Mouse (Mus musculus) ES-E14 (cell line): Measurements from ENCODE around the gene Cd69. TPM values are rescaled to one million over a fixed set of nuclear protein-coding genes. Genes with fewer than 3 reads are reported as not detected.

Experiments
- DNase-seq: peaks from one replicate; pipeline ENCODE4 v3.0.0-alpha.2; 2013; ENCODE audit warnings: low read depth, low spot score
- H3K27ac ChIP-seq: 2 replicates; pipeline ENCODE4 v1.5.1; 2012; ENCODE audit warnings: low read depth, mild to moderate bottlenecking, low read length, moderate library complexity, mixed read lengths; ENCODE audit not compliant: poor library complexity, insufficient read depth, severe bottlenecking
- H3K36me3 ChIP-seq: 2 replicates; pipeline ENCODE4 v1.6.1; 2012; ENCODE audit warnings: mild to moderate bottlenecking, low read length, moderate library complexity, mixed read lengths; ENCODE audit not compliant: control insufficient read depth, poor library complexity, insufficient read depth, severe bottlenecking
- H3K4me1 ChIP-seq, 2 experiments: fragments of 150-350 bp in 1 of 2; sonication (generic) in 1 of 2; 2 replicates each; pipeline ENCODE4 v1.6.1; 2012; ENCODE audit warnings: low read length in 2 of 2, mild to moderate bottlenecking in 1 of 2, mixed read lengths in 1 of 2; ENCODE audit not compliant: control insufficient read depth in 2 of 2, insufficient read depth in 2 of 2, poor library complexity in 1 of 2
- H3K4me3 ChIP-seq, 2 experiments: fragments of 150-350 bp in 1 of 2; sonication (generic) in 1 of 2; 2 replicates each; pipeline ENCODE4 v1.5.1; 2012; ENCODE audit warnings: low read length in 2 of 2, low read depth in 1 of 2, mild to moderate bottlenecking in 1 of 2, mixed read lengths in 1 of 2; ENCODE audit not compliant: insufficient read depth in 1 of 2, poor library complexity in 1 of 2, severe bottlenecking in 1 of 2
- H3K9ac ChIP-seq: 2 replicates; pipeline ENCODE4 v1.6.1; 2012; ENCODE audit warnings: low read depth, mild to moderate bottlenecking, low read length, mixed read lengths; ENCODE audit not compliant: poor library complexity, insufficient read depth, severe bottlenecking
- H3K9me3 ChIP-seq: fragments of 150-350 bp; sonication (generic); 2 replicates; pipeline ENCODE4 v1.6.1; 2012; ENCODE audit warnings: low read depth, mild to moderate bottlenecking, low read length; ENCODE audit not compliant: control insufficient read depth, insufficient read depth
- CHD2 ChIP-seq: IDR thresholded peaks from 2 replicates; pipeline ENCODE4 v1.6.1; 2014; ENCODE audit warnings: mild to moderate bottlenecking, low read depth, low read length, inconsistent platforms
- HCFC1 ChIP-seq: IDR thresholded peaks from 2 replicates; pipeline ENCODE4 v1.6.1; 2012; ENCODE audit warnings: low read length, inconsistent platforms, borderline replicate concordance; ENCODE audit not compliant: insufficient read depth
- MAFK ChIP-seq: IDR thresholded peaks from 2 replicates; pipeline ENCODE4 v1.6.1; 2014; ENCODE audit warnings: mild to moderate bottlenecking, low read depth, low read length, inconsistent platforms; ENCODE audit not compliant: insufficient read depth
- ZC3H11A ChIP-seq: IDR thresholded peaks from 2 replicates; pipeline ENCODE4 v1.6.1; 2012; ENCODE audit warnings: low read depth, mild to moderate bottlenecking, inconsistent platforms, low read length, borderline replicate concordance
- ZNF384 ChIP-seq: IDR thresholded peaks from 2 replicates; pipeline ENCODE4 v1.6.1; 2012; ENCODE audit warnings: low read depth, low read length, inconsistent platforms
- in situ Hi-C, 2 experiments: fragments of 600-800 bp; cut with MboI; formaldehyde crosslinking; loops; one replicate each; pipeline ENCODE4 v1.15.1; 2025; ENCODE audit warnings: low sequenced_read_pairs in 2 of 2, inconsistent platforms in 1 of 2; ENCODE audit not compliant: unreplicated experiment in 2 of 2
- total RNA-seq: library from RNA; depleted of rRNA; stranded (reverse); fragments of 300-350 nt; gene quantifications from 2 replicates; pipeline ENCODE4 v1.2.3, GENCODE M21; 2012

Cd69 gene
- total RNA-seq, 1 experiment: 0.49 TPM

DNA sequence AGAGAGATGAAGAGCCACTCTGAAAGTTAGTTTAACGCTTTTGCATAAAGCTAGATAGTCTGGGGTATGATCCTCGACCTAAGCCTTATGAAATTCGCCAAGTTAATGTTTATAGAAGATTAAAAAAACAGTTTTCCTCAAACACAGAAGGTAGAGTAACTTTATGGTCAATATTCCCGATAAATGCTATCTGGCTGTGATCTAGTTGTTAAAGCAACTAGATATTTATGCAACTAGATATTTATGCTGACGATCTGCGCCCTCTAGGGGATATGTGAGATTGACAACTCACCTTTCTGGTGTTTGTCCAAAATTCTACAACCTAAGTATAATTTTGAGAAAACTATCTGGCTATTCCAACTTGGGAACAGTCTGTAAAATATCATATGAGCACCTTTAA is 33.3 kb downstream of the Cd69 start:
- Histone ChIP-seq H3K4me3 (no peak overlapping the region), H3K4me1 (peaks cover 0 to 3% of the 10 kb centered on the region in 2 experiments; a peak in 1 of 4 replicates), H3K9me3 (no peaks in the 10 kb centered on the region), H3K36me3 (no peaks in the 10 kb centered on the region), H3K27ac (no peak overlapping the region), H3K9ac (no peak overlapping the region)
- no peak for TF ChIP-seq CHD2
- TF ChIP-seq ZNF384: no peak
- no peak for TF ChIP-seq ZC3H11A
- no peak for TF ChIP-seq HCFC1
- TF ChIP-seq MAFK: no peak
- DNase-seq: no peak
- in situ Hi-C loops: loop anchor here in 1 of 2 experiments (10.0 kb wide), 1 partner anchor 387 kb away; no protein-coding TSS in a partner anchor

DNA sequence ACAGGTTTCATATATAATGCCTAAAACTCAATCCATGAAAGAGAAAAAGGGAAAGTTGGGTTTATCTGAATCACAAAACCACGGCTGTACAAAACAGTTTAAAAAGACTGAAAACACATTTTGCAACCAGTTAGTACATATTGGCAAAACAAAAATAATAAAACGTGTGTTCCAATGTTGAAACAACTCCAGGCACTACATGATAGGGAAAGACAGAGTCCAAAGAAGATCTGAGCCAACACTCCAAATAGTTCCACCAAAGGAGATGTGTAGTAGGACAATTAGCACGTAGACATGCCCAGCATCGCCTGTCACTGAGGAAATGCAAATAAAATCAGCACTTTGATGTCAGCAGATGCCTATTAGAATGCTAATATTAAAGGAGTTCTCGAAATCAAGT is 33.8 kb downstream of the Cd69 start:
- no peak for TF ChIP-seq ZC3H11A
- no peak for TF ChIP-seq MAFK
- no peak for TF ChIP-seq CHD2
- no peak for TF ChIP-seq ZNF384
- no peak for TF ChIP-seq HCFC1
- Histone ChIP-seq H3K4me3 (no peak overlapping the region), H3K27ac (no peak overlapping the region), H3K9me3 (no peaks in the 10 kb centered on the region), H3K36me3 (no peaks in the 10 kb centered on the region), H3K4me1 (peaks cover 0 to 4% of the 10 kb centered on the region in 2 experiments; a peak in 1 of 4 replicates), H3K9ac (no peak overlapping the region)
- no peak for DNase-seq
- in situ Hi-C loops: loop anchor here in 1 of 2 experiments (10.0 kb wide), 1 partner anchor 387 kb away; no protein-coding TSS in a partner anchor

GRCm38 (mm10) chr6:129239564-129240248 is 35.5 kb downstream of the Cd69 start:
- in situ Hi-C loops: loop anchor here in 1 of 2 experiments (10.0 kb wide), 1 partner anchor 385 kb away; no protein-coding TSS in a partner anchor
- Histone ChIP-seq H3K9ac (no peak overlapping the region), H3K9me3 (no peaks in the 10 kb centered on the region), H3K4me1 (peaks cover 0 to 5% of the 10 kb centered on the region in 2 experiments; a peak in 2 of 4 replicates), H3K27ac (no peak overlapping the region), H3K36me3 (no peaks in the 10 kb centered on the region), H3K4me3 (no peak overlapping the region)
- TF ChIP-seq HCFC1: no peak
- TF ChIP-seq ZNF384: no peak
- TF ChIP-seq CHD2: no peak
- TF ChIP-seq MAFK: no peak
- TF ChIP-seq ZC3H11A: no peak
- no peak for DNase-seq

- H3K4me1 ChIP-seq: peaks cover 2 to 10% of the 10 kb centered on the region in 2 experiments; a peak in 2 of 4 replicates
- H3K36me3 ChIP-seq: no peaks in the 10 kb centered on the region
- no peak for TF ChIP-seq HCFC1
- no peak for TF ChIP-seq ZC3H11A
- no peak for TF ChIP-seq MAFK
- TF ChIP-seq CHD2: no peak
- TF ChIP-seq ZNF384: no peak
- H3K27ac ChIP-seq: no peak overlapping the region
- H3K4me3 ChIP-seq: peak overlapping the region; percentile 34 to 45
- in situ Hi-C loops: no loop called here
- no peak for DNase-seq
- H3K9ac ChIP-seq: peak overlapping the region; percentile 48; the same call in 1 of the 2 replicates
- H3K9me3 ChIP-seq: no peaks in the 10 kb centered on the region
These were observed 36.8 kb downstream of the Cd69 start for GRCm38 (mm10) chr6:129238275-129239038.
